Mouse (Mus musculus) c-Kit-negative CD71-positive TER-119-positive erythroid progenitor cells, embryonic 14.5 days (primary cell): ENCODE measurements around the gene Gnb1.

Source experiments
- DNase-seq: peaks from one replicate; pipeline ENCODE4 v3.0.0-alpha.2; 2013; ENCODE audit warnings: low read depth, low spot score

Gnb1 gene

GRCm38 (mm10) chr4:155485521-155485920 is 5.6 kb upstream of the Gnb1 start:
- DNase-seq: no peak

- DNase-seq: no peak
These were observed 3.4 kb upstream of the Gnb1 start for GRCm38 (mm10) chr4:155487746-155488145.

GRCm38 (mm10) chr4:155488232-155489025 is 2.7 kb upstream of the Gnb1 start:
- no peak for DNase-seq

- DNase-seq: no peak
These were observed 1.8 kb upstream of the Gnb1 start for GRCm38 (mm10) chr4:155489101-155489970.

GRCm38 (mm10) chr4:155490456-155490855 is 705 bp upstream of the Gnb1 start:
- DNase-seq: no peak

GRCm38 (mm10) chr4:155491529-155492130 is 469 bp downstream of the Gnb1 start:
- DNase-seq: no peak

- DNase-seq: no peak
These were observed 1.0 kb downstream of the Gnb1 start for GRCm38 (mm10) chr4:155492131-155492633.

GRCm38 (mm10) chr4:155494891-155495290 is 3.7 kb downstream of the Gnb1 start:
- DNase-seq: no peak

GRCm38 (mm10) chr4:155497963-155498362 is 6.8 kb downstream of the Gnb1 start:
- no peak for DNase-seq

GRCm38 (mm10) chr4:155501126-155501525 is 10.0 kb downstream of the Gnb1 start:
- no peak for DNase-seq

GRCm38 (mm10) chr4:155505067-155505466 is 13.9 kb downstream of the Gnb1 start:
- no peak for DNase-seq

- no peak for DNase-seq
These were observed 14.6 kb downstream of the Gnb1 start for GRCm38 (mm10) chr4:155505671-155506295.

GRCm38 (mm10) chr4:155508614-155509013 is 17.5 kb downstream of the Gnb1 start:
- no peak for DNase-seq

GRCm38 (mm10) chr4:155510981-155511380 is 19.8 kb downstream of the Gnb1 start:
- DNase-seq: no peak

- no peak for DNase-seq
These were observed 23.6 kb downstream of the Gnb1 start for GRCm38 (mm10) chr4:155514810-155515209.

GRCm38 (mm10) chr4:155517948-155518517 is 26.9 kb downstream of the Gnb1 start:
- no peak for DNase-seq

GRCm38 (mm10) chr4:155522327-155522726 is 31.2 kb downstream of the Gnb1 start:
- DNase-seq: no peak

GRCm38 (mm10) chr4:155525751-155526150 is 34.6 kb downstream of the Gnb1 start:
- DNase-seq: no peak

- DNase-seq: no peak
These were observed 38.1 kb downstream of the Gnb1 start for GRCm38 (mm10) chr4:155529294-155529693.

GRCm38 (mm10) chr4:155549993-155550392 is 58.8 kb downstream of the Gnb1 start:
- no peak for DNase-seq

- no peak for DNase-seq
These were observed 59.3 kb downstream of the Gnb1 start for GRCm38 (mm10) chr4:155550446-155550845.
